Mouse (Mus musculus): ENCODE measurements around the gene Cdc42.

DNA sequence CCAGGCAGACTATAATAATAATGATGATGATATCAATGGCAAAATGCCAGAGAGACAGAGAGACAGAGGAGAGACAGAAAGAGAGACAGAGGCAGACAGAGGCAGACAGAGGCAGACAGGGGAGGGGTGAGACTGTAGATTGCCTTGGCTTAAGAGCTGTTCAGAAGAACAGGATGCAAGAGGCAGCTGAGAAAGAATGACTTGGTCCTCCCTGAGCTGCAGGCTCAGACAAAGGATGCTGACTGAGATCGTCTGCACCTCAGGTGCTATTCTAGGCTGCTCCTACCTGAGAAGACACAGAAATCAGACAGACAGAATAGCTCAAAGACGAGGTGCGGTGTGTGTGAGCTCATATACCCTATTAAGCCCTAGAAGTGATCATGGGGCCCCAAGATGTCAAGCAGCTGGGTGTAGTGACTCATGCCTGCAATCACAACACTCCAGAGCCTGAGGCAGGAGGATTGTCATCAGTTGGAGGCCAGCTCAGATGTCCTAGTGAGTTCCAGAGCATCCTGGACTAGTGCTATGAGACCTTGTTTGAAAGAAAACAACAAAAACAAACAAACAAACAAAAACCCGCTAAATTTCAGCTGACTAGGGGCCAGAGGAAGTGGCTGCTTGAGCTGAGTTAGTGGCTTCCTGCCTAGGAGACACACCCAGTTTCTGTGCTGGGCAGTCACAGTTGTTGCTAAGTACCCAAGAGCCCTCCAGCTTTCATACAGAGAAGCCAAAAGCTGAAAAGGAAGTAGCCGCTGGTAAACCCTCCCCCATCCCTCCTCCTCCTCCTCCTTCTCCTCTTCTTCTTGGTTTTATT lies 10.0 kb upstream of the Cdc42 start:
- TF ChIP-seq CTCF (IDR thresholded peaks at IDR 0.05; ENCODE audit: low read depth) (no peak), EP300 (optimal IDR thresholded peaks at IDR 0.05) (no peak)
